Mouse (Mus musculus): ENCODE results near the gene Pip4k2a.
"Not testable (repeated sequence)": the region's sequence is repeated elsewhere in the genome, so short reads cannot be mapped to it uniquely, and the experiment has no call there.

The Pip4k2a gene

DNA sequence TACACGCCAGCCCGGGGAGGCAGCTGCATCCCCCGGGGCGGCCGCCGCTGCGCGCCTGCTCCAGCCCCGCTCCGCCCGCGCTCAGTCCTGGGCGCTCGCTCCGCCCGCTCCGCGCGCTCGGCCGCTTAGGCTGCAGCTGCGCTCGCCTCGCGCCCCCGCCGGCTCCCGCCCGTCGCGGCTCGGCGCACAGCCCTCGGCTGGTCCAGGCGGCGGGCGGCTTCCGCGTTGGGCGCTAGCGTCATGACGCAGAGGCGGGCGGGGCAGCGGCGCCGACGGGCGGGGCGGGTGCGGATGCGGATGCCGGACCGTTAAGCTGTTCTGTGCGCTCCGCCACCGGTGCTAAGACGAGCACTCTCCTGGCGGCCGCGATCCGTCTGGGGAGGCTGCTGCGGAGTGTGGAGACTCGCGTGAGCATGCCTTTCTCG is at the start of gene Pip4k2a, which contains the start of gene 4930426L09Rik:
Pip4k2a (minus strand) TSS at position 73 of the 425 bp plus-strand sequence.
4930426L09Rik (plus strand) TSS at position 290 of the 425 bp plus-strand sequence.
- peak; percentile 95 for DNase-seq (ENCODE audit: low read depth)

- DNase-seq (ENCODE audit: low read depth), result no peak
These were observed 40.1 kb upstream of the Pip4k2a start for GRCm38 (mm10) chr2:19037907-19038570.

DNA sequence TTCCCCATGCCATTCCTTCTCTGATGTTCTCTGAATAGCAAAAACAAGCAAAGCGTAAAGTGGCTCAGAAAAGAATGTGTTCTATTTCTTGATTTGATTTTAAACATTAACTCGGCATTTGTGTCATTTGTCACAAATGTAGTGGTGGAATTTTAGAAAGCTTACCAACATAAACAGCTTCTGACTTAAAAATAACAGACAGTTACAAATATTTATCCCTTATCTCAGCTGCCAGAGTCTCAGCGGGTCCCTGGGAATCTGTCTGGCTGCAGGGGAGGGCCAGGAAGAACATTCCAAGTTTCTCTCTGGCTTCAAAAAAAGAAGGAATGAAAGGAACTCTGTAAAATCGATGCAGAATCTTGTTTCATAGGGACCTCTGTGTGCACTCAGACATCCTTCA is 39.5 kb upstream of the Pip4k2a start:
- no peak for DNase-seq (ENCODE audit: low read depth)

DNA sequence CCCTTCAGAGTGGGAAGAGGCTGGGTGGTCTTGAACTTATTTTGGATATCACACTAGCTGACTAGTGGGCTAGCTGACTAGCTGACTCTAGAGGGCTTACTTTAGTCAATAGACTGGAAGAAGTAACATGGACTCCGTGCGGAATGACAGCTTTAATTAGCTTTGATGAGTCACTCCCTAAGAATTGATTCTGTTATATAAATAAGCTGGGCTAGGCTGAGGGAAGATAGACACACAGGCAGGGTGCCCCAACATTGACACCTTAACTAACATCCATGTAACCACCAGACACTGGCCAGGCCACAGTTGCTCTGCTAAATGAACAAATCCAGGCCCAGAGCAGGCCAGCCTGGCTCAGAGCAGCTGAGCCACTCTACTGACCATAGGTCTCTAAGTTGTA is 26.9 kb upstream of the Pip4k2a start:
- DNase-seq (ENCODE audit: low read depth), result no peak

- no peak for DNase-seq (ENCODE audit: low read depth)
These were observed 20.1 kb upstream of the Pip4k2a start for GRCm38 (mm10) chr2:19018034-19018433.

DNA sequence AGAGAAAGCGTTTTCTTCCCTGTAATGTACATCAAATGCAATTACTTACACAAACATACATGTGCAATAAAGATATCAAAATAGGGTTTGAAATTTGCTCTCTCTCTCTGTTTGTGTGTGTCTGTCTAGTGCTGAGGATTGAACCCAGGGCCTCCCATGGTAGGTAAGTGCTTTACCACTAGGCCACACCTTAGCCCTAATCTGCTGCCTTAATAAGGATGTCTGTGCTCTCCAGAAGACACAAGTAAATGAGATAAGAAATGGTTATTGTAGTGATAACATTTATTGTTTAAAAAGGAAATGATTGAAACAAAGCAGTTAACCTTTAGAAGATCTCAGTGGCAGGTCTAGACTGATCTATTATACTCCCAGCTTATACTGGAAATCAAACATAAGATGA is 18.9 kb upstream of the Pip4k2a start:
- no peak for DNase-seq (ENCODE audit: low read depth)

DNA sequence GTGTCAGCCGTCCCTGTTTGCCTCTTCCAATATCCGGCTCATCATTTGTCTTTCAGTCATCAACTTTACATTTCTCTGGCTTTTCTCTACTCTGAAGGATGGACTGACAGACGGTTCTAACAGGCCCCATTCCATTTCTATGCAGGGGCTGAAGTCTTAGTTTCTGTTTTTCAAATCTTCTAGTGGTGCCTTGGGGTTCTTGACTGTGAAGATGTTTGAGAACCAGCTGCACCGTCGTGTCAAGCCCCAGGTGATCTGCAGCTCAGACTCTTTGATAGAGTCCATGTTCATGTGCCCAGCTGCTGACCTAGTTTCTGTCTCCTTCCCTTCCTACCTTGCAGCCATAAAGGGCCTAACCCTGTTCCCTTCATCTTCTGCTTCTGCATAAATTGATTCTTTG is 18.4 kb upstream of the Pip4k2a start:
- no peak for DNase-seq (ENCODE audit: low read depth)

GRCm38 (mm10) chr2:19011443-19011842 is 13.5 kb upstream of the Pip4k2a start:
- no peak for DNase-seq (ENCODE audit: low read depth)

DNA sequence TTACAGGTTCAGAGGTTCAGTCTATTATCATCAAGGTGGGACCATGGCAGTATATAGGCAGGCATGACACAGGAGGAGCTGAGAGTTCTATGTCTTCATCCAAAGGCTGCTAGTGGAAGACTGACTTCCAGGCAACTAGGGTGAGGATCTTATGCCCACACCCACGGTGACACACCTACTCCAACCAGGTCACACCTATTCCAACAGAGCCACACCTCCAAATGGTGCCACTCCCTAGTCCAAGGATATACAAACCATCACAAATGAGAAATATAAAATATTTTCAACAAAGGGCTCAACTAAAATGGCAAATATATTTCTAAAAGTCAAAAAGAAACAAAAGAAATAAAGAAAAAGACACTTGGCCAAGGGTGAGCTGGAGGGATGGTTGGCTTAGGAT is 12.6 kb upstream of the Pip4k2a start:
- DNase-seq (ENCODE audit: low read depth), result not testable (repeated sequence)

DNA sequence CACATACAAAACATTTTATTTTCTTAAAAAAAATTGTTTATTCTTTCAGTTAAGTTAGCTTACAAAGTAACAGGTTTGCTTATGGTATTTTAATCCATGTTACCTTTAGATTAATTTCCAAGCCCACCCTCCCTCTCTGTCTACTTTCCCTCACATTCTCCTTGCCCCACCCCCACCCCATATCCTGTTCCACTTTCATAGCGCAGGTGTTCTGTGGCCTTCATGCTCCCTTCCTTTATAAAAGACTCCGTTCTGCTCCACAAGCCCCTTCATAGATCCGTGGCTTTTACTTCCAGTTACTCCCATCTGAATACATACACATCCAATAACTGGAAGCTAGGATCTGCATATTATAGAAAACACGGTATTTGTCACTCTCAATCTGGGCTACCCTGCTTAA is 9.7 kb upstream of the Pip4k2a start:
- no peak for DNase-seq (ENCODE audit: low read depth)

GRCm38 (mm10) chr2:19006124-19006523 is 8.2 kb upstream of the Pip4k2a start:
- no peak for DNase-seq (ENCODE audit: low read depth)

- DNase-seq (ENCODE audit: low read depth), result no peak
These were observed 6.9 kb upstream of the Pip4k2a start for GRCm38 (mm10) chr2:19004801-19005200.

- DNase-seq (ENCODE audit: low read depth), result no peak
These were observed 1.5 kb upstream of the Pip4k2a start for GRCm38 (mm10) chr2:18999395-18999794.

DNA sequence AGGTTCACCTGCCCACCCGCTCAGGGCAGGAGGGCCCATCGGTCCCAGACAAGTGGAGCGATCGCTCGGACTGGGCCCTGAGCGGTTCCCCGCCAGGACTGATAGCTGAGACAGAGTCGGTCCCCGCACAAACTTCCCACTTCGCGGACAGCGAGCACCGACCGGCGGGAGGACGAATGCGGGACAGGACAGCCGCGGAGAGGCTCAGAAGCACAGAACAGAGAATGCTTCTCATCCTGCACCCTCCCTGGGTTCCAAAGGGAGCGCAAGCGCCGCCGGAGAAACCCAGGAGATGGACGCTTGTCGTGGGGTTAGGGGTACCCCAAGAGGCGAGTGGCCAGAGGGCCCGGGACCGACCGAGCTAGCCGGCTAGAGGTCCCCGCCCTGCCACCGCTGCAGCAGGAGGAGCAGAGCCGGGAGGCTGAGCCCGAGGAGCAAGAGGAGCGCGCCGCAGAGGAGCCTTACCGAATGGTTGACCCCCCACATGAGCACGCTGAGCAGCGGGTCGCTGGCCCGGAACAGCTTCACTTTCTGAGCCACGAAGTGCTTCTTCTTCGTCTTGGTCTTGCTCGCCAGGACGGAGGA is 447 bp downstream of the Pip4k2a start:
- peak; percentile 59 for DNase-seq (ENCODE audit: low read depth)

GRCm38 (mm10) chr2:18996451-18997211 is 1.3 kb downstream of the Pip4k2a start:
- peak; percentile 28 for DNase-seq (ENCODE audit: low read depth)

- DNase-seq (ENCODE audit: low read depth), result peak; percentile 59
These were observed 5.1 kb downstream of the Pip4k2a start for GRCm38 (mm10) chr2:18992512-18993510.

GRCm38 (mm10) chr2:18988885-18989284 is 9.0 kb downstream of the Pip4k2a start:
- no peak for DNase-seq (ENCODE audit: low read depth)

GRCm38 (mm10) chr2:18985506-18985905 is 12.4 kb downstream of the Pip4k2a start:
- DNase-seq (ENCODE audit: low read depth), result no peak

- DNase-seq (ENCODE audit: low read depth), result no peak
These were observed 13.7 kb downstream of the Pip4k2a start for GRCm38 (mm10) chr2:18984095-18984847.

- DNase-seq (ENCODE audit: low read depth), result no peak
These were observed 14.4 kb downstream of the Pip4k2a start for GRCm38 (mm10) chr2:18983546-18983945.

DNA sequence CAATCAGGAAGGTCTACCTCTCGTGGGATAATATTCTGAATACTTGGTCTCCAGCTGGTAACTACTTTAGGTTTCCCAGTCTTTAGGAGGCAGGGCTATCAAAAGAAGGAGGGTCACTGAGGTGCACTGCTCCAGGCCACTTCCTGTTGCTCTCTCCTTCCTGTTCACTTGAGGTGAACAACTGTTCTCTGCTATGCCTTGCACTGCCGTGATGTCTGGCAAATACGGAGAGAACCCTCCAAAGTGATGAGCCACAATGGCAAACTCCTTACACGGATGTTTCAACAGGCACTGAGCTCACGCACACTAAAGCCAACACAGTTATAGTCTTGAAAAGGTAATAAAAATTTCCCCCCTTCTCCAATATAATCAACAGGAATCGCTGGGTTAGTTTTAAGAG is 15.3 kb downstream of the Pip4k2a start:
- no peak for DNase-seq (ENCODE audit: low read depth)
